Mouse (Mus musculus): ENCODE data around the gene Esm1.
A peak's percentile ranks its signal among the peaks of the same experiment; 100 is the strongest.
"Not testable (repeated sequence)": the region's sequence is repeated elsewhere in the genome, so short reads cannot be mapped to it uniquely, and the experiment has no call there.

Gene Esm1

GRCm38 (mm10) chr13:113227666-113228463 lies 18.4 kb downstream of the Esm1 start:
- DNase-seq = peak; percentile 33

GRCm38 (mm10) chr13:113242129-113242528 lies 32.7 kb downstream of the Esm1 start:
- peak; percentile 10 for DNase-seq

- no peak for DNase-seq
Observed at GRCm38 (mm10) chr13:113245025-113245424, 35.6 kb downstream of the Esm1 start.

GRCm38 (mm10) chr13:113252580-113252979 lies 43.1 kb downstream of the Esm1 start:
- DNase-seq = not testable (repeated sequence)

- DNase-seq = no peak
Observed at GRCm38 (mm10) chr13:113256766-113257165, 47.3 kb downstream of the Esm1 start.

- peak; percentile 30 for DNase-seq
Observed at GRCm38 (mm10) chr13:113257190-113257589, 47.7 kb downstream of the Esm1 start.

GRCm38 (mm10) chr13:113259237-113259636 lies 49.8 kb downstream of the Esm1 start:
- DNase-seq = no peak

GRCm38 (mm10) chr13:113262822-113263221 lies 53.4 kb downstream of the Esm1 start:
- DNase-seq = no peak

GRCm38 (mm10) chr13:113265257-113265656 lies 55.8 kb downstream of the Esm1 start:
- DNase-seq = peak; percentile 42

- peak; percentile 69 for DNase-seq
Observed at GRCm38 (mm10) chr13:113266495-113266951, 57.1 kb downstream of the Esm1 start.

- DNase-seq = no peak
Observed at GRCm38 (mm10) chr13:113267204-113267603, 57.7 kb downstream of the Esm1 start.
